ENCODE assay signal across 9 mouse cellular contexts in the genomic region with DNA sequence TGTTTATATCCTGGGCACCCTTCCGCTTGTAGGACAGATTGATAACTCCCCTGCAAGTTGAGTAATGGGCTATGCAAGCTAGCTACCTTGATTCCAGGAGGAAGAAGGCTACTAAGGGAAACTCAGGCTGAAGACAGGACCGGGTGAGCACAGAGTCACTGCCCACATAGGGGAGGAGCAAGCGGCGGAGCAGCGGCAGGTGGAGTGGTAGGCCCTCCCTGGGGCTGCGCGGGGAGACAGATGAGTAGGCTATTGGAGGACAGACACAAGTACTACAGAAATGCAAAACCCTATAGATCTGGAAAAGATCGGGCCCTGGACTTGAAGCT. TPM values are rescaled to one million over a fixed set of nuclear protein-coding genes. Genes with fewer than 3 reads are reported as not detected.
DNase-seq lines count a peak whose midpoint lies in the region; ATAC-seq and TF ChIP-seq lines count a peak whose summit lies in the region.
"Had no signal": no experiment of that assay in that cellular context is flagged by ENCODE, and none has a peak within 500 bp of the region (broad histone marks: within the 10 kb centered on the region; RNA-seq: fewer than 3 reads in every experiment).

No protein-coding gene starts in this region.

- H3K36me3 ChIP-seq in ES-E14 (ENCODE audit: control insufficient read depth, insufficient read depth, low read length, poor library complexity, severe bottlenecking), result no peaks in the 10 kb centered on the region
- H3K36me3 ChIP-seq in forebrain, embryonic 12.5 days (replicated peaks), result no peaks in the 10 kb centered on the region
- H3K36me3 ChIP-seq in lung, embryonic 16.5 days (ENCODE audit: control insufficient read depth, insufficient read depth, low read length), result no peaks in the 10 kb centered on the region

- no peaks in the 10 kb centered on the region for H3K9me3 ChIP-seq in ES-E14 (ENCODE audit: control insufficient read depth, insufficient read depth, low read depth, low read length)
- no peaks in the 10 kb centered on the region for H3K9me3 ChIP-seq in forebrain, embryonic 12.5 days
- no peaks in the 10 kb centered on the region for H3K9me3 ChIP-seq in lung, embryonic 16.5 days (ENCODE audit: control insufficient read depth, low read length)

- intact Hi-C loops in gastrocnemius, postnatal 14 days (cut with DNase I; ENCODE audit: low total_unique reads), result no loop called here

- peak; percentile 44 for DNase-seq in adrenal gland, adult 2 months
- no peak for DNase-seq in adrenal gland, postnatal 4 days (ENCODE audit: low spot score in 2 of 2)
- DNase-seq in ES-E14 (ENCODE audit: low read depth, low spot score), result no peak
- DNase-seq in kidney, adult 9 months, result peak; percentile 44
- DNase-seq in spleen, adult 18-20 months, result peak; percentile 38 to 44
- DNase-seq in gastrocnemius, postnatal 14 days, result no peak

- 6% methylated on average over 8 of the region's 8 CpGs for WGBS in forebrain, embryonic 12.5 days
- 4% methylated on average over 8 of the region's 8 CpGs for WGBS in lung, embryonic 16.5 days

- H3K4me3 ChIP-seq in ES-E14 (ENCODE audit: insufficient read depth in 1 of 2, low read depth in 1 of 2, low read length in 2 of 2, poor library complexity in 1 of 2, severe bottlenecking in 1 of 2), result peak overlapping the region; percentile 52 to 58
- peak overlapping the region; percentile 42 for H3K4me3 ChIP-seq in forebrain, embryonic 12.5 days (replicated peaks)
- H3K4me3 ChIP-seq in lung, embryonic 16.5 days (ENCODE audit: low read length), result peak overlapping the region; percentile 55

- no peaks in the 10 kb centered on the region for H3K4me1 ChIP-seq in ES-E14 (ENCODE audit: control insufficient read depth in 2 of 2, insufficient read depth in 2 of 2, low read length in 2 of 2, poor library complexity in 1 of 2)
- H3K4me1 ChIP-seq in forebrain, embryonic 12.5 days, result peaks cover 7% of the 10 kb centered on the region
- no peaks in the 10 kb centered on the region for H3K4me1 ChIP-seq in lung, embryonic 16.5 days (replicated peaks; ENCODE audit: control insufficient read depth, insufficient read depth, low read length)

- 0 out of 2 replicates have a peak overlapping the region, but pooled peaks have one; percentile 43 for H3K9ac ChIP-seq in ES-E14 (ENCODE audit: insufficient read depth, low read depth, low read length, poor library complexity, severe bottlenecking)
- peak overlapping the region; percentile 45; the same call in 1 of the 2 replicates for H3K9ac ChIP-seq in forebrain, embryonic 12.5 days
- peak overlapping the region; percentile 63 for H3K9ac ChIP-seq in lung, embryonic 16.5 days (ENCODE audit: low read length)

- no peak overlapping the region for H3K27ac ChIP-seq in ES-E14 (ENCODE audit: insufficient read depth, low read depth, low read length, poor library complexity, severe bottlenecking)
- no peak overlapping the region for H3K27ac ChIP-seq in forebrain, embryonic 12.5 days
- no peak overlapping the region for H3K27ac ChIP-seq in lung, embryonic 16.5 days (ENCODE audit: low read length)

- no peaks in the 10 kb centered on the region for H3K27me3 ChIP-seq in forebrain, embryonic 12.5 days
- H3K27me3 ChIP-seq in lung, embryonic 16.5 days (ENCODE audit: control insufficient read depth, insufficient read depth, low read depth, low read length), result no peaks in the 10 kb centered on the region

- in situ Hi-C loops in ES-E14 (cut with MboI; ENCODE audit: low sequenced_read_pairs in 2 of 2, unreplicated experiment in 2 of 2), result no loop called here

- peak; percentile 9; the same call in 1 of the 2 replicates for ATAC-seq in forebrain, embryonic 12.5 days (ENCODE audit: low FRiP score)
- ATAC-seq in lung, embryonic 16.5 days (ENCODE audit: low read depth), result peak; percentile 89

- peak overlapping the region; percentile 72 for H3K4me2 ChIP-seq in forebrain, embryonic 12.5 days
- H3K4me2 ChIP-seq in lung, embryonic 16.5 days (ENCODE audit: low read depth, low read length), result peak overlapping the region; percentile 75

TF ChIP-seq in ES-E14, 5 proteins besides CTCF, POLR2A, EP300 and RAD21:
- TF ChIP-seq HCFC1 (IDR thresholded peaks at IDR 0.05; ENCODE audit: borderline replicate concordance, insufficient read depth, low read length) (no peak), ZNF384 (IDR thresholded peaks at IDR 0.05; ENCODE audit: low read depth, low read length) (no peak), MAFK (IDR thresholded peaks at IDR 0.05; ENCODE audit: insufficient read depth, low read depth, low read length) (no peak), CHD2 (IDR thresholded peaks at IDR 0.05; ENCODE audit: low read depth, low read length) (no peak), ZC3H11A (IDR thresholded peaks at IDR 0.05; ENCODE audit: borderline replicate concordance, low read depth, low read length) (no peak)
TF ChIP-seq in ES-E14: peak in this region for 0.

RNA-seq across cellular contexts. Expression of a gene that starts 10.7 kb away (rescaled TPM):
- 10 to 100 TPM; 33.4 to 39.3 TPM for total RNA-seq in adrenal gland, adult 2 months (2021)
- 2.0 and 2.4 TPM in 2 replicates for polyA plus RNA-seq in adrenal gland, adult 2 months (2012; rRNA removed)
- total RNA-seq in adrenal gland, postnatal 4 days (2021), result 10 to 100 TPM; 34.1 to 44.4 TPM
- 11.1 and 16.9 TPM in 2 replicates for total RNA-seq in ES-E14 (2012; rRNA removed)
- 36.6 and 40.8 TPM in 2 replicates for polyA plus RNA-seq in forebrain, embryonic 12.5 days (2016; fragmentation: Nextera tagmentation; extraction: Ambion mirVana)
- 36.8 and 37.7 TPM in 2 replicates for polyA plus RNA-seq in lung, embryonic 16.5 days (2015; fragmentation: Nextera tagmentation; extraction: Ambion mirVana)
- total RNA-seq in gastrocnemius, postnatal 14 days (2021), result 1 to 10 TPM; 6.8 to 9.6 TPM

RNA-seq across cellular contexts. Expression of a gene that starts 24.8 kb away (rescaled TPM):
- not detected for total RNA-seq in adrenal gland, adult 2 months (2021)
- not detected in 2 replicates for polyA plus RNA-seq in adrenal gland, adult 2 months (2012; rRNA removed)
- total RNA-seq in adrenal gland, postnatal 4 days (2021), result under 1 TPM; 0.54 to 0.62 TPM
- total RNA-seq in ES-E14 (2012; rRNA removed), result 0.58 and 0.71 TPM in 2 replicates
- polyA plus RNA-seq in forebrain, embryonic 12.5 days (2016; fragmentation: Nextera tagmentation; extraction: Ambion mirVana), result 0.14 TPM in 1 of 2 replicates, not detected in the other
- polyA plus RNA-seq in lung, embryonic 16.5 days (2015; fragmentation: Nextera tagmentation; extraction: Ambion mirVana), result 0.10 and 0.15 TPM in 2 replicates
- not detected for total RNA-seq in gastrocnemius, postnatal 14 days (2021)
- total RNA-seq: left cerebral cortex, postnatal 36 days had no signal

RNA-seq across cellular contexts. Expression of a gene that starts 32.4 kb away (rescaled TPM):
- not detected for total RNA-seq in adrenal gland, adult 2 months (2021)
- polyA plus RNA-seq in adrenal gland, adult 2 months (2012; rRNA removed), result not detected in 2 replicates
- not detected for total RNA-seq in adrenal gland, postnatal 4 days (2021)
- not detected in 2 replicates for total RNA-seq in ES-E14 (2012; rRNA removed)
- not detected in 2 replicates for polyA plus RNA-seq in forebrain, embryonic 12.5 days (2016; fragmentation: Nextera tagmentation; extraction: Ambion mirVana)
- polyA plus RNA-seq in lung, embryonic 16.5 days (2015; fragmentation: Nextera tagmentation; extraction: Ambion mirVana), result not detected in 2 replicates
- not detected for total RNA-seq in gastrocnemius, postnatal 14 days (2021)
- total RNA-seq: left cerebral cortex, postnatal 36 days had no signal

Comparison
In these comparisons a context has a peak if more than half of its experiments do, and no peak if none do; other contexts are left out.
1. DNase-seq: peak in adrenal gland, adult 2 months (single experiment), kidney, adult 9 months (single experiment) and spleen, adult 18-20 months (2 of 2); none in adrenal gland, postnatal 4 days (0 of 2), ES-E14 (single experiment) and gastrocnemius, postnatal 14 days (single experiment).
2. Peak in every context shown above with its lines, with median percentiles within 50 percentile points of each other: H3K4me3 ChIP-seq and H3K9ac ChIP-seq.